Mouse (Mus musculus): ENCODE results near the gene Ei24. TPM values are rescaled to one million over a fixed set of nuclear protein-coding genes. Genes with fewer than 3 reads are reported as not detected.

The Ei24 gene
- polyA plus RNA-seq, 1 experiment from 2014 or later = 51.5 TPM

- H3K9ac ChIP-seq (ENCODE audit: low read depth, low read length) = peak within 1 kb of the TSS; percentile 43
- 3% methylated on average over 8 of the region's 8 CpGs for WGBS
- no peaks in the 10 kb centered on the region for H3K27me3 ChIP-seq (replicated peaks; ENCODE audit: control insufficient read depth, insufficient read depth, low read length)
- H3K4me1 ChIP-seq (ENCODE audit: control insufficient read depth, insufficient read depth, low read length) = peaks cover 6% of the 10 kb centered on the region
- ATAC-seq (ENCODE audit: low read depth) (peak; percentile 95), DNase-seq (ENCODE audit: low spot score) (peak; percentile 87)
- peak within 1 kb of the TSS; percentile 49 for H3K4me2 ChIP-seq (ENCODE audit: low read depth, low read length)
- H3K4me3 ChIP-seq (ENCODE audit: low read depth, low read length) = peak within 1 kb of the TSS; percentile 20; the same call in 1 of the 2 replicates
- H3K27ac ChIP-seq (replicated peaks; ENCODE audit: low read depth, low read length) = peak within 1 kb of the TSS; percentile 68
- H3K9me3 ChIP-seq (ENCODE audit: control insufficient read depth, low read length) = no peaks in the 10 kb centered on the region
- H3K36me3 ChIP-seq (ENCODE audit: control insufficient read depth, insufficient read depth, low read length) = no peaks in the 10 kb centered on the region
Observed at GRCm38 (mm10) chr9:36821644-36822000, 24.4 kb upstream of the Ei24 start, which contains the start of gene Fez1. Gene Fez1 (plus strand): TSS chr9:36821864.

DNA sequence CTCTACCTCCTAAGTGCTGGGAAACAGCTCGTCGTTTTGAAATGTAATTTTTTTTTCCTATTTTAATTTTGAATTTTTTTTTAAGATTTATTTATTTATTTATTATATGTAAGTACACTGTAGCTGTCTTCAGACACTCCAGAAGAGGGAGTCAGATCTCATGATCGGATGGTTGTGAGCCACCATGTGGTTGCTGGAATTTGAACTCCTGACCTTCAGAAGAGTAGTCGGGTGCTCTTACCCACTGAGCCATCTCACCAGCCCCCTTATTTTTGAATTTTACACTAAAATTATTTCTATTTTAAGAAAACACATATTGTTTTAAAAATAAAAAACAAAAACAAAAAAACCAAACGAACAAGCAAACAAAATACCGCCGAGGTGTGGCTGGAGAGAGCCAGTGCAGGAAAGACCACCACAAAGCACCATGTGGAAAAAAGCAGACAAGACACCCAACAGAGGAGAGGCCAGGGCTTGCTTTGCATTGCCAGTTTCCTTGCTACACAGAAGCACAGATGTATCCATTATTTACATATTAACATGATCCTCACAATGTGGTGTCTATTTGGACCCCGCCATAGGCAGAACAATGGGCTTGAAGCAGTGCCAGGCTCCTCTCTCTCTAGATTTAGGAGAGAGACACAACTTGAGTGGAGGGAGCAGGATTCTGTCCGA, 23.9 kb upstream of the Ei24 start:
- ATAC-seq (ENCODE audit: low read depth) (peak; percentile 81), DNase-seq (ENCODE audit: low spot score) (peak; percentile 45)
- peak overlapping the region; percentile 49 for H3K4me2 ChIP-seq (ENCODE audit: low read depth, low read length)
- H3K9ac ChIP-seq (ENCODE audit: low read depth, low read length) = peak overlapping the region; percentile 43
- peaks cover 6% of the 10 kb centered on the region for H3K4me1 ChIP-seq (ENCODE audit: control insufficient read depth, insufficient read depth, low read length)
- H3K9me3 ChIP-seq (ENCODE audit: control insufficient read depth, low read length) = no peaks in the 10 kb centered on the region
- WGBS = 31% methylated on average over 9 of the region's 9 CpGs
- H3K36me3 ChIP-seq (ENCODE audit: control insufficient read depth, insufficient read depth, low read length) = no peaks in the 10 kb centered on the region
- H3K4me3 ChIP-seq (ENCODE audit: low read depth, low read length) = peak overlapping the region; percentile 20; the same call in 1 of the 2 replicates
- peak overlapping the region; percentile 68 for H3K27ac ChIP-seq (replicated peaks; ENCODE audit: low read depth, low read length)
- H3K27me3 ChIP-seq (replicated peaks; ENCODE audit: control insufficient read depth, insufficient read depth, low read length) = no peaks in the 10 kb centered on the region

DNA sequence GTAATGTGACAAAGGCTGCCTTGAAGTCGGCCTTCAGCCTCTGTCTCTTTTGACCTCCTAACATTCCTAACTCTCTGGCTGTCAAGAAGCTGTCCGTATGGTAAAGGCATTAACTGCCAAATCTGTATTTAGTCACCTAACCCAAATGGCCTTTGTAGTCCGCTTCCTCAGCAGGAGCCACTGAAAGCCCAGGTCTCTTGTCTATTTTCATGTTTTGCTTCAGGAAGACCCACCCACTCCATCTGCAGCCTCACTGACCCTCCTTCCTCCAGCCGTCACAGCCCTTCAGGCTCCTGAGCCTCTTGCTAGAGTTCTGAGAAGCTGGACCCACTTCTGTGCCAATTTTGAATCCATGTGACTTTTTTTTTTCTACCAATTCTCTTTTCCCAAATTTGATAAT, 21.7 kb upstream of the Ei24 start:
- no peaks in the 10 kb centered on the region for H3K9me3 ChIP-seq (ENCODE audit: control insufficient read depth, low read length)
- H3K4me3 ChIP-seq (ENCODE audit: low read depth, low read length) = no peak overlapping the region
- 43% methylated on average over 4 of the region's 4 CpGs for WGBS
- H3K4me1 ChIP-seq (ENCODE audit: control insufficient read depth, insufficient read depth, low read length) = peaks cover 6% of the 10 kb centered on the region; the same call in 1 of the 2 replicates
- no peak overlapping the region for H3K9ac ChIP-seq (ENCODE audit: low read depth, low read length)
- no peaks in the 10 kb centered on the region for H3K36me3 ChIP-seq (ENCODE audit: control insufficient read depth, insufficient read depth, low read length)
- H3K27ac ChIP-seq (replicated peaks; ENCODE audit: low read depth, low read length) = no peak overlapping the region
- DNase-seq (ENCODE audit: low spot score) = no peak
- H3K4me2 ChIP-seq (ENCODE audit: low read depth, low read length) = no peak overlapping the region
- H3K27me3 ChIP-seq (replicated peaks; ENCODE audit: control insufficient read depth, insufficient read depth, low read length) = no peaks in the 10 kb centered on the region
- ATAC-seq (ENCODE audit: low read depth) = no peak

- H3K4me1 ChIP-seq (ENCODE audit: control insufficient read depth, insufficient read depth, low read length) = no peaks in the 10 kb centered on the region
- ATAC-seq (ENCODE audit: low read depth) (no peak), DNase-seq (ENCODE audit: low spot score) (no peak)
- no peak overlapping the region for H3K4me2 ChIP-seq (ENCODE audit: low read depth, low read length)
- no peak overlapping the region for H3K27ac ChIP-seq (replicated peaks; ENCODE audit: low read depth, low read length)
- H3K36me3 ChIP-seq (ENCODE audit: control insufficient read depth, insufficient read depth, low read length) = no peaks in the 10 kb centered on the region
- H3K9ac ChIP-seq (ENCODE audit: low read depth, low read length) = no peak overlapping the region
- H3K9me3 ChIP-seq (ENCODE audit: control insufficient read depth, low read length) = no peaks in the 10 kb centered on the region
- H3K4me3 ChIP-seq (ENCODE audit: low read depth, low read length) = no peak overlapping the region
- WGBS = 63% methylated on average over 3 of the region's 3 CpGs
- H3K27me3 ChIP-seq (replicated peaks; ENCODE audit: control insufficient read depth, insufficient read depth, low read length) = no peaks in the 10 kb centered on the region
Observed at GRCm38 (mm10) chr9:36814486-36814885, 17.3 kb upstream of the Ei24 start.

DNA sequence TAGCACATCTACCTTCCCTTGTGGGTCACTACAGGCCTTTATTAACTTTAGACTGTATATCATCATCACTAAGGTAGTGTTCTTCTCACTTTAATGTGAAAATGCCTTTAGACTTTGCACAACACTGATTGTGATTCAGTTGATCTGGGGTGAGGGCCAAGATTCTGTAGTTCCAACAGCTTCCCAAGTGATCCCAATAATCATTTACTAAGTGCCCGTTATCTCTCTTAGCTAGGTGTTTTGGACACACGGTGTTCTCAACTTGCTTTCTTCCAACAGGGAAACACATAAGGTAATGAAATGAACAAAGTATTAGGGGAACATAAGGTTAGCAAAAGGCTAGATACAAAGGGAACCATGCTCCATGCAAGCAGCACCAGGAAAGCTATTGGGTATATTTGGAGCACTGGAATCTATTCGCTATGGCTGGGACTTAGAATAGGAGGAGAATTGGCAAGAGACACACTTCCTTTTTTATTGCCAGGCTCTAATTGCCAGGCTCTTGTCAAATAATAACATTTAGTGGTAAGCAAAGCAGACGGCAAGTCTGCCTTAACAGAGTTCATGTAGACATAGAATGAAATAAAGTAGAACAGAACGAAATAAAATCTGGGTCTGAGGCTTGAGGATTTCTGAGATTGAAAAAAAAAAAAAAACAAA, 11.1 kb upstream of the Ei24 start:
- Histone ChIP-seq H3K27ac (replicated peaks; ENCODE audit: low read depth, low read length) (no peak overlapping the region), H3K4me3 (ENCODE audit: low read depth, low read length) (no peak overlapping the region), H3K4me2 (ENCODE audit: low read depth, low read length) (no peak overlapping the region), H3K27me3 (replicated peaks; ENCODE audit: control insufficient read depth, insufficient read depth, low read length) (no peaks in the 10 kb centered on the region), H3K36me3 (ENCODE audit: control insufficient read depth, insufficient read depth, low read length) (no peaks in the 10 kb centered on the region), H3K4me1 (ENCODE audit: control insufficient read depth, insufficient read depth, low read length) (no peaks in the 10 kb centered on the region), H3K9me3 (ENCODE audit: control insufficient read depth, low read length) (no peaks in the 10 kb centered on the region), H3K9ac (ENCODE audit: low read depth, low read length) (no peak overlapping the region)
- 82% methylated on average over 5 of the region's 5 CpGs for WGBS
- DNase-seq (ENCODE audit: low spot score) (no peak), ATAC-seq (ENCODE audit: low read depth) (no peak)

DNA sequence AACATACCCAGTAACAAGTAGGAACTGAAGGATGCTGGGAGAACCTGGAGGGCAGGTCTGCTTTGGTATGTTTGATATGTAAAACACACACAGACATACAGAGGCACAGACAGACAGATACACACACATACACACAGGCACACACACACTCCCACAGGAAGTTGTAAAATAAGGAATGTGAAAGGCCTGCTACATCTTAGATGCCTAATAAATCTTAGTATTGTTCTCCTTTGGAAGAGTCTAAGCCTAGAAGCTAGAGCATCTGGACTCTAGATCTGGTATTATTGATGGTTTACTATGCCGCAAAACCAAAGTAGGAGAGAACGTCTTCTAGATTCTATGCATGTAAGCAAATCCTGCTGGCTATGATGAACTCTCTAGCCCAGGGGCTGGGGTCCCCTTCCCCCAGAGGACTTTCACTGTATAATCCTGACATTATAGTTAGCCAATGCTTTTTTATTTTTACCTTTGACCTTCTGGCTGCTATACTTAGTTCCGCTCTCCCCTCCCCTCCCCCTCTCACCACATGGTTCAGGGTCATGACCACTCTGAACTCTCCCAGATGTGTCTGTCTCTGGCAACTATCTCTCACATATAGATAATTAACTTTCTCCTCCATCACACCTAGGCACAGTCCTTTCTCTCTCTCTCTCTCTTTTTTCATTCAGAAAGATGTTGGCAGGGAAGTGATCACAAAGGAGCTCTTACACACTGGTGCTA, 8.2 kb upstream of the Ei24 start:
- H3K4me1 ChIP-seq (ENCODE audit: control insufficient read depth, insufficient read depth, low read length) = no peaks in the 10 kb centered on the region
- DNase-seq (ENCODE audit: low spot score) = no peak
- H3K27ac ChIP-seq (replicated peaks; ENCODE audit: low read depth, low read length) = no peak overlapping the region
- WGBS = 67% methylated on average over 3 of the region's 3 CpGs
- H3K4me2 ChIP-seq (ENCODE audit: low read depth, low read length) = no peak overlapping the region
- no peak for ATAC-seq (ENCODE audit: low read depth)
- H3K9me3 ChIP-seq (ENCODE audit: control insufficient read depth, low read length) = no peaks in the 10 kb centered on the region
- no peak overlapping the region for H3K4me3 ChIP-seq (ENCODE audit: low read depth, low read length)
- no peaks in the 10 kb centered on the region for H3K36me3 ChIP-seq (ENCODE audit: control insufficient read depth, insufficient read depth, low read length)
- H3K9ac ChIP-seq (ENCODE audit: low read depth, low read length) = no peak overlapping the region
- no peaks in the 10 kb centered on the region for H3K27me3 ChIP-seq (replicated peaks; ENCODE audit: control insufficient read depth, insufficient read depth, low read length)

DNA sequence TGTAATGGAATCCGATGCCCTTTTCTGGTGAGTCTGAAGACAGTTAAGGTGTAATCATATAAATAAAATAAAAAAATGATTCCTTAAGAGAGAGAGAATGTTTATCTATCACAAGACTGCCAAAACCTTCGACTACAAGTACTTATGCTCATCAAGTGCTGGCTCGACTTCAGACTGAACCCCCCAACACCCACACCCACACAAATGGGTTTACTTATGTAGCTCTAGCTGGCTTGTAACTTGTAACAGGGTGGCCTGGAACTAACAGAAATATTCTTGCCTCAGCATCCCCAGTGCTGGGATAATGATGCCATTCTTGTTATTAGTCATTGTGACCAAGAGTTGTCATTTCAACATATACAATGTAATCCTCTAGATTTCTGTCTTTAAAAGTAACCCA, 6.7 kb upstream of the Ei24 start:
- ATAC-seq (ENCODE audit: low read depth) = no peak
- Histone ChIP-seq H3K4me3 (ENCODE audit: low read depth, low read length) (no peak overlapping the region), H3K4me1 (ENCODE audit: control insufficient read depth, insufficient read depth, low read length) (no peaks in the 10 kb centered on the region), H3K9ac (ENCODE audit: low read depth, low read length) (no peak overlapping the region), H3K27me3 (replicated peaks; ENCODE audit: control insufficient read depth, insufficient read depth, low read length) (no peaks in the 10 kb centered on the region), H3K36me3 (ENCODE audit: control insufficient read depth, insufficient read depth, low read length) (no peaks in the 10 kb centered on the region), H3K9me3 (ENCODE audit: control insufficient read depth, low read length) (no peaks in the 10 kb centered on the region), H3K4me2 (ENCODE audit: low read depth, low read length) (no peak overlapping the region), H3K27ac (replicated peaks; ENCODE audit: low read depth, low read length) (no peak overlapping the region)
- DNase-seq (ENCODE audit: low spot score) = no peak
- 73% methylated on average over 3 of the region's 3 CpGs for WGBS

DNA sequence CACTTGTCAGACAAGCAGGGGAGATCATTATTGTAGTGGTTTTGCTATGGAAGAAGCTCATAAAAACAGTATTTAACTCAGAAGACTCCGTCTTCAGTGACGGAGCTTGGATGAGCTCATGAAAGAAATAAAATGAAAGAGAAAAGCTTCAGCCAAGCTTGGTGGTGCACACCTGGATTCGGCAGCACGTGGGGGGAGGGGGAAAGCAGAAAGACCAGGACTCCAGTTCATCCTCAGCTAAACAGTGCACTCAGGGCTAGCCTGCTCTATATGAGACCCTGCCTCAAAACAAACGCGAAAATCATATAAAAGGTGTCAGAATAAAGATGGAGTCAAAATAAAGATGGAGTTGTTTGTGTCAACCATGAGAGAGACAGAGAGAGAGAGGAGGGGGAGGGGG, 6.2 kb upstream of the Ei24 start:
- Histone ChIP-seq H3K4me1 (ENCODE audit: control insufficient read depth, insufficient read depth, low read length) (no peaks in the 10 kb centered on the region), H3K4me2 (ENCODE audit: low read depth, low read length) (no peak overlapping the region), H3K36me3 (ENCODE audit: control insufficient read depth, insufficient read depth, low read length) (no peaks in the 10 kb centered on the region), H3K9me3 (ENCODE audit: control insufficient read depth, low read length) (no peaks in the 10 kb centered on the region), H3K27me3 (replicated peaks; ENCODE audit: control insufficient read depth, insufficient read depth, low read length) (no peaks in the 10 kb centered on the region), H3K27ac (replicated peaks; ENCODE audit: low read depth, low read length) (no peak overlapping the region), H3K4me3 (ENCODE audit: low read depth, low read length) (no peak overlapping the region), H3K9ac (ENCODE audit: low read depth, low read length) (no peak overlapping the region)
- DNase-seq (ENCODE audit: low spot score) = no peak
- WGBS = 77% methylated on average over 6 of the region's 6 CpGs
- ATAC-seq (ENCODE audit: low read depth) = no peak

Data from embryonic facial prominence, embryonic 14.5 days (tissue).